Mouse (Mus musculus): Measurements from ENCODE around the gene Grasp. TPM values are rescaled to one million over a fixed set of nuclear protein-coding genes. Genes with fewer than 3 reads are reported as not detected.

Grasp gene
- polyA plus RNA-seq (2012), result 0.05 TPM in 1 of 2 replicates, not detected in the other

- peaks cover 57% of the 10 kb centered on the region for H3K27me3 ChIP-seq (ENCODE audit: control insufficient read depth)
These were observed at the start of gene Grasp for GRCm38 (mm10) chr15:101224006-101224906. Gene Grasp, plus strand, starts transcription at chr15:101224188.

GRCm38 (mm10) chr15:101174294-101175130 lies 49.5 kb upstream of the Grasp start:
- Histone ChIP-seq H3K4me3 (replicated peaks) (peak overlapping the region; percentile 66), H3K27me3 (ENCODE audit: control insufficient read depth) (peaks cover 48% of the 10 kb centered on the region), H3K4me1 (ENCODE audit: control insufficient read depth) (peaks cover 47% of the 10 kb centered on the region), H3K9me3 (ENCODE audit: control insufficient read depth, low read length) (no peaks in the 10 kb centered on the region), H3K36me3 (ENCODE audit: control insufficient read depth) (no peaks in the 10 kb centered on the region)
- TF ChIP-seq GATA1 (IDR thresholded peaks at IDR 0.05; ENCODE audit: low read length) (no peak), TAL1 (IDR thresholded peaks at IDR 0.05; ENCODE audit: low read length) (no peak)

More at GRCm38 (mm10) chr15:101224006-101224906, at the start of gene Grasp:
- TF ChIP-seq TAL1 (IDR thresholded peaks at IDR 0.05; ENCODE audit: low read length) (no peak), GATA1 (IDR thresholded peaks at IDR 0.05; ENCODE audit: low read length) (no peak)
- Histone ChIP-seq H3K9me3 (ENCODE audit: control insufficient read depth, low read length) (peaks cover 2% of the 10 kb centered on the region; the same call in 1 of the 2 replicates), H3K36me3 (ENCODE audit: control insufficient read depth) (no peaks in the 10 kb centered on the region), H3K4me1 (ENCODE audit: control insufficient read depth) (peaks cover 7% of the 10 kb centered on the region), H3K4me3 (replicated peaks) (peak within 1 kb of the TSS; percentile 43)

- H3K36me3 ChIP-seq (ENCODE audit: control insufficient read depth), result no peaks in the 10 kb centered on the region
- peaks cover 41% of the 10 kb centered on the region for H3K4me1 ChIP-seq (ENCODE audit: control insufficient read depth)
These were observed 48.9 kb upstream of the Grasp start for GRCm38 (mm10) chr15:101175131-101175460.

GRCm38 (mm10) chr15:101175613-101176283 lies 48.2 kb upstream of the Grasp start:
- Histone ChIP-seq H3K4me3 (replicated peaks) (no peak overlapping the region), H3K9me3 (ENCODE audit: control insufficient read depth, low read length) (no peaks in the 10 kb centered on the region), H3K4me1 (ENCODE audit: control insufficient read depth) (peaks cover 34% of the 10 kb centered on the region), H3K27me3 (ENCODE audit: control insufficient read depth) (peaks cover 57% of the 10 kb centered on the region), H3K36me3 (ENCODE audit: control insufficient read depth) (no peaks in the 10 kb centered on the region)
- TF ChIP-seq TAL1 (IDR thresholded peaks at IDR 0.05; ENCODE audit: low read length) (no peak), GATA1 (IDR thresholded peaks at IDR 0.05; ENCODE audit: low read length) (no peak)

More at GRCm38 (mm10) chr15:101175131-101175460, 48.9 kb upstream of the Grasp start:
- Histone ChIP-seq H3K9me3 (ENCODE audit: control insufficient read depth, low read length) (no peaks in the 10 kb centered on the region), H3K27me3 (ENCODE audit: control insufficient read depth) (peaks cover 53% of the 10 kb centered on the region), H3K4me3 (replicated peaks) (peak overlapping the region; percentile 33)
- TF ChIP-seq GATA1 (IDR thresholded peaks at IDR 0.05; ENCODE audit: low read length) (no peak), TAL1 (IDR thresholded peaks at IDR 0.05; ENCODE audit: low read length) (no peak)

GRCm38 (mm10) chr15:101176284-101176680 lies 47.7 kb upstream of the Grasp start:
- Histone ChIP-seq H3K27me3 (ENCODE audit: control insufficient read depth) (peaks cover 59% of the 10 kb centered on the region), H3K36me3 (ENCODE audit: control insufficient read depth) (no peaks in the 10 kb centered on the region), H3K4me3 (replicated peaks) (no peak overlapping the region), H3K4me1 (ENCODE audit: control insufficient read depth) (peaks cover 33% of the 10 kb centered on the region), H3K9me3 (ENCODE audit: control insufficient read depth, low read length) (no peaks in the 10 kb centered on the region)
- no peak for TF ChIP-seq TAL1 (IDR thresholded peaks at IDR 0.05; ENCODE audit: low read length)
- no peak for TF ChIP-seq GATA1 (IDR thresholded peaks at IDR 0.05; ENCODE audit: low read length)

- Histone ChIP-seq H3K4me1 (ENCODE audit: control insufficient read depth) (peaks cover 33% of the 10 kb centered on the region), H3K4me3 (replicated peaks) (no peak overlapping the region)
These were observed 46.9 kb upstream of the Grasp start for GRCm38 (mm10) chr15:101176795-101177691.

GRCm38 (mm10) chr15:101180363-101181105 lies 43.5 kb upstream of the Grasp start:
- no peak overlapping the region for H3K4me3 ChIP-seq (replicated peaks)
- TF ChIP-seq TAL1 (IDR thresholded peaks at IDR 0.05; ENCODE audit: low read length) (no peak), GATA1 (IDR thresholded peaks at IDR 0.05; ENCODE audit: low read length) (no peak)
- no peaks in the 10 kb centered on the region for H3K36me3 ChIP-seq (ENCODE audit: control insufficient read depth)
- peaks cover 16% of the 10 kb centered on the region for H3K4me1 ChIP-seq (ENCODE audit: control insufficient read depth)
- H3K9me3 ChIP-seq (ENCODE audit: control insufficient read depth, low read length), result peaks cover 1% of the 10 kb centered on the region; the same call in 1 of the 2 replicates
- H3K27me3 ChIP-seq (ENCODE audit: control insufficient read depth), result peaks cover 40% of the 10 kb centered on the region

More at GRCm38 (mm10) chr15:101176795-101177691, 46.9 kb upstream of the Grasp start:
- H3K27me3 ChIP-seq (ENCODE audit: control insufficient read depth), result peaks cover 61% of the 10 kb centered on the region
- no peak for TF ChIP-seq TAL1 (IDR thresholded peaks at IDR 0.05; ENCODE audit: low read length)
- no peak for TF ChIP-seq GATA1 (IDR thresholded peaks at IDR 0.05; ENCODE audit: low read length)
- no peaks in the 10 kb centered on the region for H3K36me3 ChIP-seq (ENCODE audit: control insufficient read depth)
- no peaks in the 10 kb centered on the region for H3K9me3 ChIP-seq (ENCODE audit: control insufficient read depth, low read length)

All from erythroblast, embryonic 14.5 days (primary cell).